Mouse (Mus musculus): Measurements from ENCODE around the gene Siglecf. TPM values are rescaled to one million over a fixed set of nuclear protein-coding genes. Genes with fewer than 3 reads are reported as not detected.
"Not testable (repeated sequence)": the region's sequence is repeated elsewhere in the genome, so short reads cannot be mapped to it uniquely, and the experiment has no call there.

The Siglecf gene
- polyA plus RNA-seq, 1 experiment from 2014 or later: not detected

GRCm38 (mm10) chr7:43333899-43334298 is 17.2 kb upstream of the Siglecf start:
- no peaks in the 10 kb centered on the region for H3K36me3 ChIP-seq (ENCODE audit: control insufficient read depth, insufficient read depth, low read length)
- H3K4me1 ChIP-seq (ENCODE audit: control insufficient read depth, insufficient read depth, low read length): no peaks in the 10 kb centered on the region
- H3K4me2 ChIP-seq (ENCODE audit: low read length): no peak overlapping the region
- H3K27ac ChIP-seq (ENCODE audit: low read depth, low read length): no peak overlapping the region
- no peak overlapping the region for H3K9ac ChIP-seq (ENCODE audit: low read length)
- no peaks in the 10 kb centered on the region for H3K27me3 ChIP-seq (replicated peaks; ENCODE audit: control insufficient read depth, insufficient read depth, low read length)
- no peaks in the 10 kb centered on the region for H3K9me3 ChIP-seq (replicated peaks; ENCODE audit: control insufficient read depth, low read length)
- WGBS: 62% methylated on average over 2 of the region's 2 CpGs
- ATAC-seq (no peak), DNase-seq (ENCODE audit: low spot score) (no peak)
- no peak overlapping the region for H3K4me3 ChIP-seq (ENCODE audit: low read depth, low read length)

DNA sequence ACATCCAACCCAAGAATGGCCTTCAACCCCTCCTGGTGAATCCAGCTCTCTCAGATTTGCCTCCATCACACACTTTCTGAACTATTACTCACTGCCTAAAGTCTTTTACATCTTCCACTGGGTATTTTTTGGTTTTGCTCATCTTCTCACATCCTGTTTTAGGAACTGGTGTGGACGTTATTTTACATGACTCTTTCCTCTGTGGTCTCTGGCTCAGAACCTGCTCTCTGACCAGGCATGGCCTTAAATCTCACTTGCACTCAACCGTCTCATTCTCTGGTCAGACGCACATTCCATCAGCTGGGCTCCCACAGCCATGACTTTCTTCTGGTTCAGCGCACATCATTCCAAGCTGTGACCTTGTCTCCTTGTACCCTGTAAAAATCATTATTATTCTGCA is 10.4 kb upstream of the Siglecf start:
- Histone ChIP-seq H3K9ac (ENCODE audit: low read length) (no peak overlapping the region), H3K27me3 (replicated peaks; ENCODE audit: control insufficient read depth, insufficient read depth, low read length) (no peaks in the 10 kb centered on the region), H3K4me3 (ENCODE audit: low read depth, low read length) (no peak overlapping the region), H3K4me1 (ENCODE audit: control insufficient read depth, insufficient read depth, low read length) (no peaks in the 10 kb centered on the region), H3K27ac (ENCODE audit: low read depth, low read length) (no peak overlapping the region), H3K36me3 (ENCODE audit: control insufficient read depth, insufficient read depth, low read length) (no peaks in the 10 kb centered on the region), H3K4me2 (ENCODE audit: low read length) (no peak overlapping the region), H3K9me3 (replicated peaks; ENCODE audit: control insufficient read depth, low read length) (no peaks in the 10 kb centered on the region)
- WGBS: 90% methylated on average over 4 of the region's 4 CpGs
- no peak for ATAC-seq
- DNase-seq (ENCODE audit: low spot score): no peak

DNA sequence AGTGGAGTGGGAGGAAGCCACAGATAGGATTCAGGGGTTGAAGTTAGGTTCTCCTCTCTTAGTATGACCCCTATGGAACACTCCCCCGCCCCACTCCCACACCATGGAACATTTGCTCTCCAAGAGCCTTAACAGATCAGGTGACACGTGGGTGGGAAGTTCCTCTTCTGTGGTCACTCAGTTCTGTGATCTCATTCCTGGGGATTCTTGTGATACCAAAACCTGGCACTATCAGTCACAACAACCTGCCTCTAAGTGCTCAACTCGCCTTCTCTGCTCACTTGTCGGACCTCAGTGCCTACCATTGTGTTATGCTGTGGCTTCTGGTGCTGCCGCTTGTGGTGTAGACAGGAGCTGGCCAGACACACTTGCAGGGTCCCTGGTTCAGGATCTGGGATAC is 8.0 kb upstream of the Siglecf start:
- no peak overlapping the region for H3K9ac ChIP-seq (ENCODE audit: low read length)
- 81% methylated on average over 5 of the region's 5 CpGs for WGBS
- ATAC-seq (no peak), DNase-seq (ENCODE audit: low spot score) (no peak)
- no peaks in the 10 kb centered on the region for H3K4me1 ChIP-seq (ENCODE audit: control insufficient read depth, insufficient read depth, low read length)
- no peak overlapping the region for H3K4me2 ChIP-seq (ENCODE audit: low read length)
- H3K4me3 ChIP-seq (ENCODE audit: low read depth, low read length): no peak overlapping the region
- H3K36me3 ChIP-seq (ENCODE audit: control insufficient read depth, insufficient read depth, low read length): no peaks in the 10 kb centered on the region
- H3K9me3 ChIP-seq (replicated peaks; ENCODE audit: control insufficient read depth, low read length): no peaks in the 10 kb centered on the region
- H3K27me3 ChIP-seq (replicated peaks; ENCODE audit: control insufficient read depth, insufficient read depth, low read length): no peaks in the 10 kb centered on the region
- no peak overlapping the region for H3K27ac ChIP-seq (ENCODE audit: low read depth, low read length)

DNA sequence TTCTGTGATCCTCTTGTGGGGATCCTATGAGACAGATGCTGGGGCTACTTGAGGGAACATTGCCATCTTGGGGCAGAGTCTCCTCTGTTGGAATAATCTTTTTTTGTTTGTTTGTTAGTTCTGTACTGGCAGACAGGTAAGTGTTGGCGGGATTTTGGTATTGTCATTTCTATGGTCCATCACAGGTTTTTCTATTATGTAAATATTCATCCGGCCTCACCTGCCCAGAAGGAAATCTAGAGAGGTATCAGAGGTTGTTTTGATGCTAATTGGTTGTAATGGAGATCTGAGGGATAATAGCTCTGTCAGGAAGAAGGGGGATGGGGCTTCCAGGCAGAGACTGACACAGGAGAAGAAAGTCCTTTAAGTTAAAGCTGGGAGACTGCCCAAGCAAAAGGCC is 7.1 kb upstream of the Siglecf start:
- Histone ChIP-seq H3K36me3 (ENCODE audit: control insufficient read depth, insufficient read depth, low read length) (no peaks in the 10 kb centered on the region), H3K4me1 (ENCODE audit: control insufficient read depth, insufficient read depth, low read length) (no peaks in the 10 kb centered on the region), H3K27ac (ENCODE audit: low read depth, low read length) (no peak overlapping the region), H3K4me3 (ENCODE audit: low read depth, low read length) (no peak overlapping the region), H3K9ac (ENCODE audit: low read length) (no peak overlapping the region), H3K4me2 (ENCODE audit: low read length) (no peak overlapping the region), H3K9me3 (replicated peaks; ENCODE audit: control insufficient read depth, low read length) (no peaks in the 10 kb centered on the region), H3K27me3 (replicated peaks; ENCODE audit: control insufficient read depth, insufficient read depth, low read length) (no peaks in the 10 kb centered on the region)
- ATAC-seq: no peak
- WGBS: 63% methylated on average over 2 of the region's 2 CpGs
- no peak for DNase-seq (ENCODE audit: low spot score)

- Histone ChIP-seq H3K4me1 (ENCODE audit: control insufficient read depth, insufficient read depth, low read length) (no peaks in the 10 kb centered on the region), H3K9me3 (replicated peaks; ENCODE audit: control insufficient read depth, low read length) (no peaks in the 10 kb centered on the region), H3K36me3 (ENCODE audit: control insufficient read depth, insufficient read depth, low read length) (no peaks in the 10 kb centered on the region), H3K4me2 (ENCODE audit: low read length) (no peak overlapping the region), H3K9ac (ENCODE audit: low read length) (no peak overlapping the region), H3K27me3 (replicated peaks; ENCODE audit: control insufficient read depth, insufficient read depth, low read length) (no peaks in the 10 kb centered on the region), H3K4me3 (ENCODE audit: low read depth, low read length) (no peak overlapping the region), H3K27ac (ENCODE audit: low read depth, low read length) (no peak overlapping the region)
- WGBS: 82% methylated on average over 4 of the region's 4 CpGs
- DNase-seq (ENCODE audit: low spot score) (no peak), ATAC-seq (no peak)
Observed at GRCm38 (mm10) chr7:43344491-43344890, 6.7 kb upstream of the Siglecf start.

GRCm38 (mm10) chr7:43346148-43346547 is 5.0 kb upstream of the Siglecf start:
- no peaks in the 10 kb centered on the region for H3K4me1 ChIP-seq (ENCODE audit: control insufficient read depth, insufficient read depth, low read length)
- no peak overlapping the region for H3K4me2 ChIP-seq (ENCODE audit: low read length)
- ATAC-seq: no peak
- no peaks in the 10 kb centered on the region for H3K36me3 ChIP-seq (ENCODE audit: control insufficient read depth, insufficient read depth, low read length)
- 83% methylated on average over 4 of the region's 4 CpGs for WGBS
- no peaks in the 10 kb centered on the region for H3K9me3 ChIP-seq (replicated peaks; ENCODE audit: control insufficient read depth, low read length)
- no peak overlapping the region for H3K27ac ChIP-seq (ENCODE audit: low read depth, low read length)
- H3K9ac ChIP-seq (ENCODE audit: low read length): no peak overlapping the region
- H3K4me3 ChIP-seq (ENCODE audit: low read depth, low read length): no peak overlapping the region
- no peak for DNase-seq (ENCODE audit: low spot score)
- H3K27me3 ChIP-seq (replicated peaks; ENCODE audit: control insufficient read depth, insufficient read depth, low read length): no peaks in the 10 kb centered on the region

DNA sequence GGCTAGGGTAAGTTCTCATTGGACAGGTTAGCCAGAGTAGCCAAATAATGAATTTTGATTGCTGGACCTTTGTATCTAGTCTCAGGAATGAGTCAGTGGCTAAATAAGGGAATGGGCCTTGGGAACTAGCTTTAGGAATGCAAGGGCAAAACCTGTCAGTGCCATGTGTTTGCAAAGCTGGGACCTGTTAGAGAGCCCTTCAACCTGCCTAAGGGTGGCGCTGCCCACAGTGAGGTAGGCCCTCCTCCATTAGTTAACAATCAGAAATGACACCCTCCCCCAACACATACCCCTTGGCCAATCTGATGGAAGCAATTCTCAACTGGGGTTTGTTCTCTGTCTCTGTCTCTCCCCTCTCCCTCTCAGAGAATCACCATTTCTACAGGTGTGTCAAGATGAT is 4.6 kb upstream of the Siglecf start:
- Histone ChIP-seq H3K27ac (ENCODE audit: low read depth, low read length) (no peak overlapping the region), H3K4me1 (ENCODE audit: control insufficient read depth, insufficient read depth, low read length) (no peaks in the 10 kb centered on the region), H3K9ac (ENCODE audit: low read length) (no peak overlapping the region), H3K4me3 (ENCODE audit: low read depth, low read length) (no peak overlapping the region), H3K36me3 (ENCODE audit: control insufficient read depth, insufficient read depth, low read length) (no peaks in the 10 kb centered on the region), H3K27me3 (replicated peaks; ENCODE audit: control insufficient read depth, insufficient read depth, low read length) (no peaks in the 10 kb centered on the region), H3K9me3 (replicated peaks; ENCODE audit: control insufficient read depth, low read length) (no peaks in the 10 kb centered on the region), H3K4me2 (ENCODE audit: low read length) (no peak overlapping the region)
- no peak for DNase-seq (ENCODE audit: low spot score)
- 80% methylated on average over 1 of the region's 1 CpGs for WGBS
- no peak for ATAC-seq

- H3K4me3 ChIP-seq (ENCODE audit: low read depth, low read length); DNase-seq (ENCODE audit: low spot score); H3K4me1 ChIP-seq (ENCODE audit: control insufficient read depth, insufficient read depth, low read length); ATAC-seq; H3K9ac ChIP-seq (ENCODE audit: low read length); H3K4me2 ChIP-seq (ENCODE audit: low read length); H3K9me3 ChIP-seq (replicated peaks; ENCODE audit: control insufficient read depth, low read length); H3K36me3 ChIP-seq (ENCODE audit: control insufficient read depth, insufficient read depth, low read length); H3K27ac ChIP-seq (ENCODE audit: low read depth, low read length); H3K27me3 ChIP-seq (replicated peaks; ENCODE audit: control insufficient read depth, insufficient read depth, low read length): not testable (repeated sequence)
- WGBS: 77% methylated on average over 5 of the region's 5 CpGs
Observed at GRCm38 (mm10) chr7:43349623-43350022, 1.5 kb upstream of the Siglecf start.

DNA sequence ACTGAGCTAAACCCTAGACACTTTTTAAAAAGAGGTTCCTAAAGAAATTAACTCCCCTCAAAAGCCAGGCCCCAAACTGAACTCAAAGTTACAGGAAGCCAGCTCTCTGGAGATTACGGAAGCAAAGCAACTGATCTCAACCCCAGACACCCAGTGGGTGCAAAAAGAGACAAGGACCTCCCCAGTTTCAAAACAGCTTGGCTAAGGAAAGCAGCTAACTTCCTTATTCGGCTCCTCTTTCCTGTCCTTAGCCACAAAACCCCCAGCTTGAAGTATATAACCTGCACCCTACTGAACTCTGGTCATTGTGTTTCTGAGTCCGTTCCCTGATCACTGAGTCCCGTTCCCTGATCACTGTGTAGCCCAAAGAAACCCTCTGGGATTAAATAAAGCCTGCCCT is 2.0 kb downstream of the Siglecf start:
- DNase-seq (ENCODE audit: low spot score) (no peak), ATAC-seq (no peak)
- Histone ChIP-seq H3K27me3 (replicated peaks; ENCODE audit: control insufficient read depth, insufficient read depth, low read length) (no peaks in the 10 kb centered on the region), H3K36me3 (ENCODE audit: control insufficient read depth, insufficient read depth, low read length) (no peaks in the 10 kb centered on the region), H3K4me1 (ENCODE audit: control insufficient read depth, insufficient read depth, low read length) (no peaks in the 10 kb centered on the region), H3K9me3 (replicated peaks; ENCODE audit: control insufficient read depth, low read length) (no peaks in the 10 kb centered on the region), H3K4me2 (ENCODE audit: low read length) (no peak overlapping the region), H3K27ac (ENCODE audit: low read depth, low read length) (no peak overlapping the region), H3K4me3 (ENCODE audit: low read depth, low read length) (no peak overlapping the region), H3K9ac (ENCODE audit: low read length) (no peak overlapping the region)
- 72% methylated on average over 4 of the region's 4 CpGs for WGBS

- Histone ChIP-seq H3K27me3 (replicated peaks; ENCODE audit: control insufficient read depth, insufficient read depth, low read length) (no peaks in the 10 kb centered on the region), H3K36me3 (ENCODE audit: control insufficient read depth, insufficient read depth, low read length) (no peaks in the 10 kb centered on the region), H3K4me2 (ENCODE audit: low read length) (no peak overlapping the region), H3K9me3 (replicated peaks; ENCODE audit: control insufficient read depth, low read length) (no peaks in the 10 kb centered on the region), H3K9ac (ENCODE audit: low read length) (no peak overlapping the region), H3K4me3 (ENCODE audit: low read depth, low read length) (no peak overlapping the region), H3K4me1 (ENCODE audit: control insufficient read depth, insufficient read depth, low read length) (no peaks in the 10 kb centered on the region), H3K27ac (ENCODE audit: low read depth, low read length) (no peak overlapping the region)
- no peak for DNase-seq (ENCODE audit: low spot score)
- ATAC-seq: no peak
- WGBS: 87% methylated on average over 4 of the region's 4 CpGs
Observed at GRCm38 (mm10) chr7:43353758-43354157, 2.6 kb downstream of the Siglecf start.

All from forebrain, embryonic 14.5 days (tissue).